In the genomic region with DNA sequence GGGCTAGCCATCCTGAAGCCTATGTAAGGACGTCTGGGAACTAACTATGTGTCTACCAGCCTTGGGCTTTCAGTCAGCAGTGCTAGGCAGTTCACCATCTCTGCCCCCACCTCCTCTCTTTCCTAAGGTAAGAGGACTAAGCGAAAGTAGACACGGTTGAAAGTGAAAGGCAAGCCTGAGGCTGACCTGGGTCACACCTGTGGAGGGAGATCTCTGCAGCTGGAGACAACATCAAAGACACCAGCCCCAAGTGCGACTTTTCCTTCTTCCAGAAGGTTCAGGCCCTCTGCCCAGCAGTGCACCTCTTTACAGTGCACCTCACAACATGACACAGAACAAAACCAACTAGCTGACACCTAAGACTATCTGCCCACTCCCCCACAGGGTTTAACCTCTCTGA, we compare ENCODE assay signal across 20 mouse cellular contexts.
DNase-seq lines count a peak whose midpoint lies in the region; ATAC-seq and TF ChIP-seq lines count a peak whose summit lies in the region.
"Had no signal": no experiment of that assay in that cellular context is flagged by ENCODE, and none has a peak within 500 bp of the region (broad histone marks: within the 10 kb centered on the region; RNA-seq: fewer than 3 reads in every experiment).

No protein-coding gene starts in this region.

- H3K4me3 ChIP-seq in lung, postnatal 0 days (ENCODE audit: low read depth, low read length) = no peak overlapping the region
- no peak overlapping the region for H3K4me3 ChIP-seq in embryonic facial prominence, embryonic 13.5 days
- H3K4me3 ChIP-seq in hindbrain, embryonic 14.5 days (replicated peaks; ENCODE audit: low read length) = no peak overlapping the region
- H3K4me3 ChIP-seq: gastrocnemius, adult 2 months; liver, embryonic 12.5 days; midbrain, embryonic 12.5 days had no signal

- peak; percentile 14 for DNase-seq in lung, postnatal 0 days (ENCODE audit: low spot score)
- DNase-seq in lung, adult 18-20 months = no peak
- DNase-seq in naive thymus-derived CD4-positive, alpha-beta T cell, adult 2 months (ENCODE audit: low read depth) = peak; percentile 38
- DNase-seq in kidney, postnatal 14 days = no peak
- no peak for DNase-seq in hindbrain, embryonic 14.5 days (ENCODE audit: low spot score)
- DNase-seq in right cerebral cortex, postnatal 10 days (ENCODE audit: low spot score in 2 of 2) = no peak
- DNase-seq: adrenal gland, postnatal 14 days; cerebellum, adult 11 months; cerebellum, postnatal 36 days; gastrocnemius, adult 2 months; heart, postnatal 10 days; kidney, adult 8-10 months; kidney, postnatal 36 days; right cerebral cortex, postnatal 14 days; spleen, adult 18-20 months had no signal

- no peak overlapping the region for H3K4me2 ChIP-seq in lung, postnatal 0 days (replicated peaks; ENCODE audit: low read depth, low read length)
- H3K4me2 ChIP-seq in embryonic facial prominence, embryonic 13.5 days = no peak overlapping the region
- no peak overlapping the region for H3K4me2 ChIP-seq in hindbrain, embryonic 14.5 days (replicated peaks)
- H3K4me2 ChIP-seq: heart, embryonic 11.5 days; liver, embryonic 12.5 days; midbrain, embryonic 12.5 days had no signal

- no peaks in the 10 kb centered on the region for H3K36me3 ChIP-seq in lung, postnatal 0 days (ENCODE audit: insufficient read depth, low read length)
- no peaks in the 10 kb centered on the region for H3K36me3 ChIP-seq in embryonic facial prominence, embryonic 13.5 days
- H3K36me3 ChIP-seq in hindbrain, embryonic 14.5 days (replicated peaks; ENCODE audit: control insufficient read depth, insufficient read depth) = no peaks in the 10 kb centered on the region
- H3K36me3 ChIP-seq: liver, embryonic 12.5 days; midbrain, embryonic 12.5 days had no signal

- TF ChIP-seq EP300 in lung, postnatal 0 days (IDR thresholded peaks at IDR 0.05) = no peak

- H3K9me3 ChIP-seq in lung, postnatal 0 days (ENCODE audit: low read length) = no peaks in the 10 kb centered on the region
- H3K9me3 ChIP-seq in embryonic facial prominence, embryonic 13.5 days = no peaks in the 10 kb centered on the region
- H3K9me3 ChIP-seq in hindbrain, embryonic 14.5 days (ENCODE audit: control insufficient read depth, low read length) = no peaks in the 10 kb centered on the region
- H3K9me3 ChIP-seq: G1E; liver, embryonic 12.5 days; midbrain, embryonic 12.5 days had no signal

- no peaks in the 10 kb centered on the region for H3K27me3 ChIP-seq in lung, postnatal 0 days (replicated peaks; ENCODE audit: insufficient read depth, low read length)
- H3K27me3 ChIP-seq in embryonic facial prominence, embryonic 13.5 days = no peaks in the 10 kb centered on the region
- H3K27me3 ChIP-seq in hindbrain, embryonic 14.5 days (ENCODE audit: control insufficient read depth, insufficient read depth, low read length) = peaks cover 4% of the 10 kb centered on the region; the same call in 1 of the 2 replicates
- H3K27me3 ChIP-seq: liver, embryonic 12.5 days; midbrain, embryonic 12.5 days had no signal

- no peak overlapping the region for H3K9ac ChIP-seq in lung, postnatal 0 days (replicated peaks; ENCODE audit: low read depth)
- H3K9ac ChIP-seq in embryonic facial prominence, embryonic 13.5 days = peak overlapping the region; percentile 32; the same call in 1 of the 2 replicates
- H3K9ac ChIP-seq in hindbrain, embryonic 14.5 days = no peak overlapping the region
- H3K9ac ChIP-seq: liver, embryonic 12.5 days; midbrain, embryonic 12.5 days had no signal

- 0 out of 2 replicates have a peak, but pooled peaks cover 4% of the 10 kb centered on the region for H3K4me1 ChIP-seq in lung, postnatal 0 days (ENCODE audit: insufficient read depth, low read depth, low read length)
- peaks cover 48% of the 10 kb centered on the region for H3K4me1 ChIP-seq in embryonic facial prominence, embryonic 13.5 days
- no peaks in the 10 kb centered on the region for H3K4me1 ChIP-seq in hindbrain, embryonic 14.5 days (replicated peaks; ENCODE audit: control insufficient read depth, insufficient read depth, low read length)
- H3K4me1 ChIP-seq: midbrain, embryonic 12.5 days had no signal

- TF ChIP-seq CTCF in lung, postnatal 0 days (IDR thresholded peaks at IDR 0.05) = no peak

- WGBS in lung, postnatal 0 days = 45% methylated on average over 4 of the region's 4 CpGs
- WGBS in embryonic facial prominence, embryonic 13.5 days = 69% methylated on average over 4 of the region's 4 CpGs
- 84% methylated on average over 4 of the region's 4 CpGs for WGBS in hindbrain, embryonic 14.5 days

- ATAC-seq in lung, postnatal 0 days = no peak
- no peak for ATAC-seq in embryonic facial prominence, embryonic 13.5 days (ENCODE audit: insufficient number of reproducible peaks, insufficient read depth, low FRiP score, low TSS enrichment, low read depth)
- ATAC-seq in hindbrain, embryonic 14.5 days (ENCODE audit: low FRiP score) = no peak
- ATAC-seq: liver, embryonic 12.5 days had no signal

- no peak overlapping the region for H3K27ac ChIP-seq in lung, postnatal 0 days (ENCODE audit: low read length)
- H3K27ac ChIP-seq in embryonic facial prominence, embryonic 13.5 days = peak overlapping the region; percentile 86
- H3K27ac ChIP-seq in hindbrain, embryonic 14.5 days = no peak overlapping the region
- H3K27ac ChIP-seq: gastrocnemius, adult 2 months; liver, embryonic 12.5 days; midbrain, embryonic 12.5 days had no signal

Comparison
In these comparisons a context has a peak if more than half of its experiments do, and no peak if none do; other contexts are left out.
1. DNase-seq: peak in lung, postnatal 0 days (single experiment) and naive thymus-derived CD4-positive, alpha-beta T cell, adult 2 months (single experiment); none in lung, adult 18-20 months (0 of 2), kidney, postnatal 14 days (single experiment), hindbrain, embryonic 14.5 days (single experiment) and right cerebral cortex, postnatal 10 days (0 of 2).